Comparison of ENCODE assay signal across 9 mouse cellular contexts in the genomic region with DNA sequence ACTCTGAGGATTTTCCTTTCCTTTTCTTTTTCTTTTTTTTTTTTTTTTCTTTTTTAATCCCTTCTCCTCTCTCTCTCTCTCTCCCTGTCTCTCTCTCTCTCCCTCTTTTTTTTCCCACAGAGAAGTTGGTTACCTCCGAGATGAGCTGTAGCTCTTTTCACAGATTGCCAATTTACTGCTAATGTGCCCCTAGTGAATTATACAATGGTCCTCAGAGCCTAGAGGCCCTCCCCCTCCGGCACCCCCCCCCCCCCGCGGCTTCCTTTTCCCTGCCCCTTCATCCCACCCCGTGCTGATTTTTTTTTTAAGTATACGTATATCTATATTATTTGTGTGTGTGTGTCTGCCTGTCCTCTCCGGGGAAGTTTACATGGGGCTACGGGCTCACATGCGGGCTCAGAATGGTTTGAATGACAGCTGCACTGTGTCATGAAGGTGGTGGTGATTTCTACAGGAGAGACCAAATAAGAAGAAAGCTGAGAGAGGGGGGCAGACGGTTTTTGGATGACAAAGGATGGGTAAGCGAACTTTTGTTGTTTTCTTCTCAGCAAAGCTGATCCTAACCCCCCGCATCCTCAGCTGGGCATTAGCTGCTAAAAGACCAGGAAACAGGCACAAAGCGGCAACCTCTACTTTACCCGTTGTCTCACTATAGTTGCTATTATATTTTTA. TPM values are rescaled to one million over a fixed set of nuclear protein-coding genes. Genes with fewer than 3 reads are reported as not detected.
DNase-seq lines count a peak whose midpoint lies in the region; ATAC-seq and TF ChIP-seq lines count a peak whose summit lies in the region.
"Had no signal": no experiment of that assay in that cellular context is flagged by ENCODE, and none has a peak within 500 bp of the region (broad histone marks: within the 10 kb centered on the region; RNA-seq: fewer than 3 reads in every experiment).

No protein-coding gene starts in this region.

- ATAC-seq in heart, embryonic 14.5 days (ENCODE audit: insufficient number of reproducible peaks, insufficient read depth, low FRiP score, low read depth) = no peak
- ATAC-seq in forebrain, postnatal 0 days = peak; percentile 25; the same call in 1 of the 2 replicates
- ATAC-seq in midbrain, embryonic 12.5 days (ENCODE audit: low FRiP score, low read depth) = peak; percentile 77

- peak overlapping the region; percentile 41 for H3K4me3 ChIP-seq in heart, embryonic 14.5 days (ENCODE audit: control insufficient read depth in 1 of 2, insufficient read depth in 1 of 2, low read depth in 1 of 2, low read length in 2 of 2)
- H3K4me3 ChIP-seq in cortical plate, adult 2 months (ENCODE audit: insufficient read depth, low read length) = peak overlapping the region; percentile 52
- H3K4me3 ChIP-seq in forebrain, postnatal 0 days (ENCODE audit: low read depth, low read length) = peak overlapping the region; percentile 51
- peak overlapping the region; percentile 48 for H3K4me3 ChIP-seq in midbrain, embryonic 12.5 days

- H3K4me1 ChIP-seq in heart, embryonic 14.5 days (ENCODE audit: control insufficient read depth in 2 of 2, insufficient read depth in 2 of 2, low read length in 2 of 2) = no peaks in the 10 kb centered on the region
- no peaks in the 10 kb centered on the region; the same call in 1 of the 2 replicates for H3K4me1 ChIP-seq in cortical plate, adult 2 months (ENCODE audit: control insufficient read depth, insufficient read depth, low read length)
- H3K4me1 ChIP-seq in forebrain, postnatal 0 days (ENCODE audit: insufficient read depth) = no peaks in the 10 kb centered on the region
- peaks cover 4% of the 10 kb centered on the region; the same call in 1 of the 2 replicates for H3K4me1 ChIP-seq in midbrain, embryonic 12.5 days

- H3K27ac ChIP-seq in heart, embryonic 14.5 days (replicated peaks in 1 of 2; ENCODE audit: control insufficient read depth in 1 of 2, insufficient read depth in 1 of 2, low read depth in 2 of 2, low read length in 2 of 2) = no peak overlapping the region
- no peak overlapping the region for H3K27ac ChIP-seq in cortical plate, adult 2 months (ENCODE audit: insufficient read depth, low read length)
- H3K27ac ChIP-seq in forebrain, postnatal 0 days (ENCODE audit: low read depth, low read length) = peak overlapping the region; percentile 4; the same call in 1 of the 2 replicates
- H3K27ac ChIP-seq in midbrain, embryonic 12.5 days (replicated peaks) = peak overlapping the region; percentile 46; the same call in 1 of the 2 replicates

- no peaks in the 10 kb centered on the region for H3K9me3 ChIP-seq in heart, embryonic 14.5 days (ENCODE audit: control insufficient read depth, low read length)
- no peaks in the 10 kb centered on the region for H3K9me3 ChIP-seq in forebrain, postnatal 0 days (ENCODE audit: low read length)
- H3K9me3 ChIP-seq in midbrain, embryonic 12.5 days = no peaks in the 10 kb centered on the region

- H3K9ac ChIP-seq in heart, embryonic 14.5 days (ENCODE audit: low read length) = peak overlapping the region; percentile 28
- peak overlapping the region; percentile 47 for H3K9ac ChIP-seq in forebrain, postnatal 0 days
- H3K9ac ChIP-seq in midbrain, embryonic 12.5 days (replicated peaks) = peak overlapping the region; percentile 59

- H3K27me3 ChIP-seq in heart, embryonic 14.5 days (ENCODE audit: control insufficient read depth, insufficient read depth, low read length) = no peaks in the 10 kb centered on the region
- no peaks in the 10 kb centered on the region for H3K27me3 ChIP-seq in forebrain, postnatal 0 days (ENCODE audit: insufficient read depth, low read length)
- no peaks in the 10 kb centered on the region for H3K27me3 ChIP-seq in midbrain, embryonic 12.5 days
- H3K27me3 ChIP-seq: CH12.LX had no signal

- no peak for TF ChIP-seq CTCF in cortical plate, adult 2 months (IDR thresholded peaks at IDR 0.05; ENCODE audit: extremely low read depth, insufficient read depth, low read length)
- TF ChIP-seq CTCF in forebrain, postnatal 0 days (IDR thresholded peaks at IDR 0.05; ENCODE audit: low read depth) = no peak

- TF ChIP-seq POLR2A in cortical plate, adult 2 months (IDR thresholded peaks at IDR 0.05; ENCODE audit: extremely low read depth, insufficient read depth, low read length) = no peak

- H3K4me2 ChIP-seq in heart, embryonic 14.5 days (ENCODE audit: low read length) = peak overlapping the region; percentile 69
- H3K4me2 ChIP-seq in forebrain, postnatal 0 days (ENCODE audit: low read depth) = peak overlapping the region; percentile 55
- peak overlapping the region; percentile 74 for H3K4me2 ChIP-seq in midbrain, embryonic 12.5 days (replicated peaks)

- intact Hi-C loops in heart, postnatal 14 days (cut with DNase I) = no loop called here

- H3K36me3 ChIP-seq in heart, embryonic 14.5 days (ENCODE audit: control insufficient read depth, insufficient read depth, low read length) = no peaks in the 10 kb centered on the region
- peaks cover 6% of the 10 kb centered on the region; the same call in 1 of the 2 replicates for H3K36me3 ChIP-seq in forebrain, postnatal 0 days (ENCODE audit: insufficient read depth)
- H3K36me3 ChIP-seq in midbrain, embryonic 12.5 days = no peaks in the 10 kb centered on the region

- no peak for DNase-seq in heart, postnatal 14 days
- peak; percentile 54 for DNase-seq in forebrain, postnatal 0 days
- DNase-seq in testis, postnatal 10 days (ENCODE audit: low spot score) = no peak
- no peak for DNase-seq in thymus, postnatal 4 days
- DNase-seq in heart, adult 8-10 months (ENCODE audit: low spot score) = no peak

- WGBS in heart, embryonic 14.5 days = 3% methylated on average over 14 of the region's 14 CpGs
- 2% methylated on average over 13 of the region's 14 CpGs for WGBS in forebrain, postnatal 0 days
- WGBS in midbrain, embryonic 12.5 days = 2% methylated on average over 14 of the region's 14 CpGs

RNA-seq across cellular contexts. Expression of gene Lrrtm4, which starts 0.6 kb away (rescaled TPM):
- polyA plus RNA-seq in heart, embryonic 14.5 days (2014; fragmentation: Nextera tagmentation; extraction: Ambion mirVana) = 0.44 and 0.68 TPM in 2 replicates
- total RNA-seq in heart, postnatal 14 days (2021) = not detected
- polyA plus RNA-seq in cortical plate, adult 2 months (2012; rRNA removed) = 30.5 and 32.3 TPM in 2 replicates
- 26.7 and 31.9 TPM in 2 replicates for total RNA-seq in forebrain, postnatal 0 days (2014; rRNA removed)
- 10.9 and 14.5 TPM in 2 replicates for polyA plus RNA-seq in forebrain, postnatal 0 days (2015; fragmentation: Nextera tagmentation; extraction: Ambion mirVana)
- polyA plus RNA-seq in midbrain, embryonic 12.5 days (2016; fragmentation: Nextera tagmentation; extraction: Ambion mirVana) = 4.0 and 5.7 TPM in 2 replicates
- total RNA-seq in heart, adult 8-10 months (2022) = not detected
- total RNA-seq: CH12.LX had no signal

Comparison
In these comparisons a context has a peak if more than half of its experiments do, and no peak if none do; other contexts are left out.
1. H3K27ac ChIP-seq: peak in forebrain, postnatal 0 days (single experiment) and midbrain, embryonic 12.5 days (single experiment); none in heart, embryonic 14.5 days (0 of 2) and cortical plate, adult 2 months (single experiment).
2. Peak in every context shown above with its lines, with median percentiles within 50 percentile points of each other: H3K4me2 ChIP-seq, H3K4me3 ChIP-seq and H3K9ac ChIP-seq.